Mouse (Mus musculus) liver, embryonic 16.5 days (tissue): ENCODE data around the gene Wars. TPM values are rescaled to one million over a fixed set of nuclear protein-coding genes. Genes with fewer than 3 reads are reported as not detected.
A peak's percentile ranks its signal among the peaks of the same experiment; 100 is the strongest.

ENCODE experiments used
- ATAC-seq: fragments of 200-750 bp; cut with Nextera tagmentation; 2 replicates; pipeline ENCODE4 v1.8.0; 2017; ENCODE audit warnings: low read depth, mild to moderate bottlenecking, moderate number of reproducible peaks, moderate library complexity
- H3K27ac ChIP-seq: fragments of 300-500 bp; sonication (generic); 2 replicates; pipeline ENCODE4 v1.5.1; 2014; ENCODE audit warnings: mild to moderate bottlenecking, low read length
- H3K27me3 ChIP-seq: fragments of 300-500 bp; sonication (generic); 2 replicates; pipeline ENCODE4 v1.6.1; 2014; ENCODE audit warnings: low read depth, low read length, mixed read lengths; ENCODE audit not compliant: control insufficient read depth, insufficient read depth
- H3K36me3 ChIP-seq: fragments of 300-500 bp; sonication (generic); 2 replicates; pipeline ENCODE4 v1.6.1; 2014; ENCODE audit warnings: mild to moderate bottlenecking; ENCODE audit not compliant: control insufficient read depth, insufficient read depth
- H3K4me1 ChIP-seq: fragments of 300-500 bp; sonication (generic); 2 replicates; pipeline ENCODE4 v1.6.1; 2014; ENCODE audit warnings: low read depth, low read length, mixed read lengths; ENCODE audit not compliant: control insufficient read depth
- H3K4me2 ChIP-seq: fragments of 300-500 bp; sonication (generic); 2 replicates; pipeline ENCODE4 v1.6.1; 2014; ENCODE audit warnings: low read depth, low read length, mixed read lengths
- H3K4me3 ChIP-seq: fragments of 300-500 bp; sonication (generic); 2 replicates; pipeline ENCODE4 v1.5.1; 2014; ENCODE audit warnings: low read depth, mild to moderate bottlenecking, low read length
- H3K9ac ChIP-seq: fragments of 300-500 bp; sonication (generic); 2 replicates; pipeline ENCODE4 v1.6.1; 2014; ENCODE audit warnings: low read depth, low read length
- H3K9me3 ChIP-seq: fragments of 300-500 bp; sonication (generic); replicated peaks from 2 replicates; pipeline ENCODE4 v1.6.1; 2016; ENCODE audit warnings: low read length; ENCODE audit not compliant: control insufficient read depth
- WGBS: fragments of 180-500 bp; shearing (Covaris S2); extraction: QIAGEN DNeasy Blood & Tissue Kit; methylation state at CpG from one replicate; pipeline ENCODE4 v1.1.7; 2014; ENCODE audit not compliant: insufficient replicate concordance; 5-methylcytosine and 5-hydroxymethylcytosine counted together
- polyA plus RNA-seq: library from polyadenylated mRNA; unstranded; fragments of >200 nt; fragmentation: Nextera tagmentation; extraction: Ambion mirVana; gene quantifications from 2 replicates; pipeline ENCODE4 v1.2.1, GENCODE M21; 2015

The Wars gene
- polyA plus RNA-seq = 22.8 and 25.7 TPM in 2 replicates

DNA sequence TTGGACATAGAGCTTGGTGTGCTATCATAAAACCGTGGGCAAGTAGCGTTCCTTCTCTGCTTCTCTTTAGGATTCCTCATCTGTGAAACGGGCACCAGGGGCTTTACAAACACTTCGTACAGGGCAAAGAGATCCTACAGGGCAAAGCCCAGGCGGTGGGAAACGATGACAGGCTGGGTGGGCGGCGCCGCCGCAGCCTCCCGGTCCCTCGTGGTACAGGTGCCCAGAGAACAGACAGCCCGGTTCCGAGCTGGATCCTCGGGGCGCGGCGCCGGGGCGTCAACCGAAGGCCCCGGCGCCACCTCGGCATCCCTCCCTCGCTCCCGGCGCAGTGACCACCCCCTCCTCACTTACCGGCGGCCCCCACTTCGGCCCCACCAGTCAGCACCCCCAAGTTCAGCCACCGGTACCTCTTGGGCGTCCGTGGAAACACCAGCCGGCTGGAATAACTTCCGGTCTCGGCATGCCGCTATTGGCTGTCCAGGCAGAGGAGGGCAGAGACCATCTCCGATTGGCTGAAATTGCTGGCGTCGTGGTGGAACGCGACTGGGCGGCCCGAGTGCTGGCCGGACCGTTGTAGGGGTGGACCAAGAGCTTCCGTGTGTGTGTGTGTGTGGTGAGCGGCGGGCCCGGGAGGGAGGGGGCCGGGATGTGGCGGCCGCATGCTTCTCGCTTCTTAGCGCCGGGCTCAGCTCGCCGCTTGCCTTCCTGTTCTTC, at the start of gene Wars:
Wars (minus strand) TSS at position 460 of the 717 bp plus-strand sequence.
- Histone ChIP-seq H3K27me3 (no peaks in the 10 kb centered on the region), H3K36me3 (no peaks in the 10 kb centered on the region), H3K9ac (peak within 1 kb of the TSS; percentile 78), H3K4me1 (peaks cover 16% of the 10 kb centered on the region), H3K4me3 (peak within 1 kb of the TSS; percentile 85), H3K4me2 (peak within 1 kb of the TSS; percentile 92), H3K27ac (peak within 1 kb of the TSS; percentile 13), H3K9me3 (no peaks in the 10 kb centered on the region)
- ATAC-seq = peak; percentile 100
- WGBS = under 1% methylated on average over 58 of the region's 58 CpGs

DNA sequence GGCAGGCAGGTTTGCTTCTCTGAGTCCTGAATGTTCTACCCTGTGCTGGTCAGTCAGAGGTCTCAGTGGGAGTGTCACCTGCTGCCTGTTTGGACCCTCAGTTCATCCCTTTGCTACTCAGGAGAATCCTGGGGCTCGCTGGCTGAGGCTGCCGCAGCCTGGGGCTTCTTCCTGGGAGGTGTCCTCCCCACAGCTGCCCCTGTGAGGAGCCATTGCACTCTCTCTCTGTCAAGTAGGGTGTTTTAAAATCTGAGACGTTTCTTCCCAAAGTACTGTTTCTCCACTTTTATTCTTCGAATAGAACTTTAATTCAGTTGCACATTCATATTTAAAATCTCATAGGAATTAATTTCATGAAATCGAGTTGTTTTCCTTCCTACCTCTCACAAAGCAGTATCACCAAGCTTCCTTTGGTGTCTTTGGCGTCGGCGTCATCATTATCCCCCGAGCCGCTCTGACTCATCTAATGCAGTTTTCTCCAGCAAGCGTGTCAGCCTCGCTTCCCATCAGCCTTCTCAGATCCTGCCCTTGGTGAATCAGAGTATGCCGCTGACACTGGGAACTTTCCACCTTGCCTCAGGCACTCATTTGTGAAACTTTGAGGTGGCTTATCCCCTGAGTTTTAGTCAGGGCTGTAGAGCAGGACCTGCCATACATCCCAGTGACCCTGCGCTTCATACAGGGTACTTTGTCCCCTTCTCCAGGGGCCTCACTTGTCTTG, 48.4 kb upstream of the Wars start:
- ATAC-seq = no peak
- no peak overlapping the region for H3K4me2 ChIP-seq
- no peaks in the 10 kb centered on the region for H3K27me3 ChIP-seq
- no peak overlapping the region for H3K4me3 ChIP-seq
- H3K36me3 ChIP-seq = no peaks in the 10 kb centered on the region
- no peaks in the 10 kb centered on the region for H3K4me1 ChIP-seq
- no peaks in the 10 kb centered on the region for H3K9me3 ChIP-seq
- 76% methylated on average over 14 of the region's 14 CpGs for WGBS
- no peak overlapping the region for H3K27ac ChIP-seq
- H3K9ac ChIP-seq = no peak overlapping the region

DNA sequence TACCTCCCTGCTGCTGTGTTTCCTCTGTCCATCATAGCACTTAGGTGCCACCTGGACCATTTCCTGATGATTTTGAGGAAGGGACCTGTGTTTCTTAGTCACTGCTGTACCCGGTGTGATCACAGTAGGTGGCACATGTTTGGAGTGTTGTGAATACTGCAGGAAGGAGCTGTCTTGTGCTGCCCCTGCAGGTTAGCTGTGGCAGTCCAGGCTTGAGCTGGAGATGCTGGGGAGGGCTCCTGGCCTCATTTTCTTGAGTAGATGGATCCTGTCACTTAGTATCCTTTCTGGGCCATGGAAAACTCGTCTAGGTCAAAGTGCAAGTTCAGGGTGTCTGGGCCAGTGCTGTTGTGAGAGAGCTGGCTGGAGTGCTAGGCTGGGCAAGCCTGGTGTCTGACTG, 47.3 kb upstream of the Wars start:
- Histone ChIP-seq H3K27me3 (no peaks in the 10 kb centered on the region), H3K4me1 (no peaks in the 10 kb centered on the region), H3K4me2 (no peak overlapping the region), H3K36me3 (no peaks in the 10 kb centered on the region), H3K9me3 (no peaks in the 10 kb centered on the region), H3K9ac (no peak overlapping the region), H3K27ac (no peak overlapping the region), H3K4me3 (no peak overlapping the region)
- ATAC-seq = no peak
- 45% methylated on average over 2 of the region's 2 CpGs for WGBS

DNA sequence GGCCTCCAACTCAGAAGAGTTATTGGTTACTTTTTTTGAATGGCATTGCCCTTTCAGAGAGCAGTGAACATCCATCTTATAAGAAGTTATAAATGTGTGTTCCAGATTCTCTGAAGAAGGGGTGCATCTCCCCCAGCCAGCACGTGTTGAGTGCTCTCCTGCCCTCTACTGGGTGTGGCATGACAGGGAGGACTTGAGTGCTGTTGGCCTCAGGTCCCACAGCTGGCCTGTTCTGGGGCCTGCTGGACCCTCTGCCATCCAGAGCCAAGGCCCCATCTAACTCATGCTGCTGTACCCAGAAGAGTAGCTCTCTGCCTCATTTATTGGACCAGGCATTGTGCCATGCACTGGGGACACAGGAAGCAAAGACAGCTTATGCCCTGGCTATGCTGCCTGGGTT, 46.3 kb upstream of the Wars start:
- Histone ChIP-seq H3K4me3 (no peak overlapping the region), H3K27ac (no peak overlapping the region), H3K9me3 (no peaks in the 10 kb centered on the region), H3K4me2 (no peak overlapping the region), H3K4me1 (no peaks in the 10 kb centered on the region), H3K27me3 (no peaks in the 10 kb centered on the region), H3K36me3 (no peaks in the 10 kb centered on the region), H3K9ac (no peak overlapping the region)
- ATAC-seq = no peak
- 32% methylated on average over 1 of the region's 1 CpGs for WGBS

DNA sequence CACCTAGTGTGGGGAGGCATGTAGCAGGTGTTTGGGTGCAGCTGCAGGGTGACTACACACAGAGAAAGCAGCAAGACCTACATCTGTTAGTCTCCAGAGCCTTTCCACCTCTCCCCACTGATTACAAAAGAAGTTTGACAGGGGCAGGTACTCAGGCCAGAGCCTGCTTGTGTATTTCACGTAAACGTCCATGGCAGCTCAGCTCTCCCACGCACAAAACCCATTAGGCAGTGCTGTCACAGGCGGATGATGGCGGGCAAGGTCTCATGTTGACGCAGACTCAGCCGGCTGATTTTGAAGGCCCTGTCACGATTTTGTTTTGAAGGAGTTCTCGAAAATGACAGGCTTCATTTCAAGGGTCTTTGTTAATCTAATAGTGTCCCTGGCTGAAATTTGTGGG, 45.3 kb upstream of the Wars start:
- no peaks in the 10 kb centered on the region for H3K4me1 ChIP-seq
- H3K36me3 ChIP-seq = no peaks in the 10 kb centered on the region
- WGBS = 67% methylated on average over 9 of the region's 9 CpGs
- no peak overlapping the region for H3K9ac ChIP-seq
- no peak overlapping the region for H3K4me2 ChIP-seq
- H3K27me3 ChIP-seq = no peaks in the 10 kb centered on the region
- no peak for ATAC-seq
- no peaks in the 10 kb centered on the region for H3K9me3 ChIP-seq
- H3K27ac ChIP-seq = no peak overlapping the region
- H3K4me3 ChIP-seq = no peak overlapping the region

DNA sequence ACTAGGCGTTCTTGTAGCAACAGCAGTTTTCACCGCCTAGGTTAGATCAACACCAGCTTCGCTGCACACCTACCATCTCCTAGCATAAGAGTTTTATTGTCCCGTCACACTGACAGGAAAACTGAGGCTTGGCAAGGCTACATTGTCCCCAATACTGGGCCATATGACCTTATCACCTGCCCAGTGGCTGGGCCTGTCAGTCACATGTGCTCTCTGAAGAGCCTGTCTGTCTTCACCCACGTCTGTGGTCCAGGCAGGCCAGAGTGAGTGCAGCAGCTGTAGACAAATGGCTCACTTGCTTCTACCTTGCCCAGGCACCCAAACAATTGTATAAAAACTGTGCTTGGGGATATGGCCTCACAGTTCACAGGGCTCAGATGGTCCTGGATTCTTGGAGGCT, 44.9 kb upstream of the Wars start:
- 59% methylated on average over 5 of the region's 5 CpGs for WGBS
- Histone ChIP-seq H3K4me2 (no peak overlapping the region), H3K27ac (no peak overlapping the region), H3K9ac (no peak overlapping the region), H3K4me3 (no peak overlapping the region), H3K9me3 (no peaks in the 10 kb centered on the region), H3K36me3 (no peaks in the 10 kb centered on the region), H3K4me1 (no peaks in the 10 kb centered on the region), H3K27me3 (no peaks in the 10 kb centered on the region)
- ATAC-seq = no peak

DNA sequence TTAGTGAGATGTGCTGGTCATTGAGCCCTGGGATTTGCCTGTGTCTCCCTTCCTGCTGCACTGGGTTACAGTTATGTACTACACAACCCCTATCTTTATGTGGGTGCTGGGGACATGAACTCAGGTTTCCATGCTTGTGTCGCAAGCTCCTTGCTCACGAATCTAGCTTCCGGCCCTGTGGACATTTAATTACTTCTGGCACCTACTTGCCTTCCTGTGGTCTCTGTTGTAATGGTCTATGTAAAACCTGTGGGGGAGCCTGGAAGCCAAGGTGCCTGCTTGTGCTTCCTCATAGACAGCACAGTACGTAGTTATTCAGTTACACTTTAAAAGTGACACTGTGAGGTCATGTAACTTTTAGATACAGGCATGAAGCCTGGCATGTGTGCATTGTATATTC, 43.5 kb upstream of the Wars start:
- H3K36me3 ChIP-seq = no peaks in the 10 kb centered on the region
- H3K27me3 ChIP-seq = no peaks in the 10 kb centered on the region
- WGBS = 48% methylated on average over 4 of the region's 4 CpGs
- no peak; the same call in 1 of the 2 replicates for ATAC-seq
- no peak overlapping the region for H3K27ac ChIP-seq
- no peak overlapping the region for H3K9ac ChIP-seq
- H3K4me2 ChIP-seq = no peak overlapping the region
- no peaks in the 10 kb centered on the region for H3K4me1 ChIP-seq
- no peaks in the 10 kb centered on the region for H3K9me3 ChIP-seq
- H3K4me3 ChIP-seq = no peak overlapping the region

DNA sequence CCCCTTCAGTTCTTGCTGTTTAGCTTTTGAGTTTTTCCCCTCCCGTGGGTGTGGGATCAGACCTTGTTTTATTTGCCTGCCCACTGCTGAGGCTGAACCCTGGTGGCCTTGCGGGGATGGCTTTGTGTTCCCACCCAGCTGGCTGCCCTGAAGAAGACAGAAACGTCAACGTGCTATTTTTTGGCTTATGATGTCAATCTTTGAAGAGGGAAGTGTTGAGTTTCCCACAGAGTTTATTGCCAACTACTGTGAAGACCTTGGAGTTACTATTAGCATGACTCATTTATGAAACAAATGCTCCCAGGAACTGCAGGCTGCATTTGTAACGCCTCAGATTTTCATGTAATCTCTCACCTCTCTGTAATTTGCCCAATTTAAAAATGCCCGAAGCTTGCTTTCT, 42.9 kb upstream of the Wars start:
- no peak overlapping the region for H3K4me2 ChIP-seq
- WGBS = 40% methylated on average over 6 of the region's 6 CpGs
- no peaks in the 10 kb centered on the region for H3K9me3 ChIP-seq
- H3K27me3 ChIP-seq = no peaks in the 10 kb centered on the region
- no peak overlapping the region for H3K27ac ChIP-seq
- H3K4me3 ChIP-seq = no peak overlapping the region
- H3K9ac ChIP-seq = no peak overlapping the region
- H3K36me3 ChIP-seq = no peaks in the 10 kb centered on the region
- H3K4me1 ChIP-seq = no peaks in the 10 kb centered on the region
- ATAC-seq = no peak

DNA sequence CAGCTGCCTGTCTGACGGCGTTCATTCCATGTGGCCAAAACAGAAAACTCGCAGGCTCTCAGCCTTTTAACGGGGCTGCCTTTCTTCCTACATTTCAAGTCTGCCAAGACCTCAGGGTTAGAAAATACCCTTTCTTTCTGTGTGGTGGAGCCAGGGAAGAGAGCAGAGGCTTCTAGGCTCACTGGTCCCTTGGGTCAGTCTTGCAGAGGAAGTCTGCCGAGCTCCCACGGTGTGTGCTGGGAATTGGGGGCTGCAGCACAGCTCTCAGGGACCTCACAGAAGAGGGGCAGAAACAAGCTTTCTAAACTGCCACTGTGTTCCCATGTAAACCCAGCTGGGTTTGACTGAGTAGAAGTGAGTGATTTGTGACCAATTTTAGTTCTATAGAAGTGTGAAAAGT, 40.3 kb upstream of the Wars start:
- Histone ChIP-seq H3K27ac (no peak overlapping the region), H3K4me3 (no peak overlapping the region), H3K9ac (no peak overlapping the region), H3K9me3 (no peaks in the 10 kb centered on the region), H3K4me1 (no peaks in the 10 kb centered on the region), H3K27me3 (no peaks in the 10 kb centered on the region), H3K4me2 (no peak overlapping the region), H3K36me3 (no peaks in the 10 kb centered on the region)
- WGBS = 64% methylated on average over 6 of the region's 6 CpGs
- no peak for ATAC-seq
